Mouse (Mus musculus) embryonic facial prominence, embryonic 13.5 days (tissue): ENCODE data around the gene Ccdc106. TPM values are rescaled to one million over a fixed set of nuclear protein-coding genes. Genes with fewer than 3 reads are reported as not detected.

Experiments
- ATAC-seq: fragments of 200-750 bp; cut with Nextera tagmentation; 2 replicates; pipeline ENCODE4 v1.8.0; 2017; ENCODE audit warnings: low read depth; ENCODE audit not compliant: insufficient number of reproducible peaks, insufficient read depth, low FRiP score, low TSS enrichment
- H3K27ac ChIP-seq: fragments of 300-500 bp; sonication (generic); 2 replicates; pipeline ENCODE4 v1.5.1; 2015; ENCODE audit warnings: moderate library complexity, mild to moderate bottlenecking, inconsistent platforms
- H3K27me3 ChIP-seq: fragments of 300-500 bp; sonication (generic); 2 replicates; pipeline ENCODE4 v1.6.1; 2015; ENCODE audit warnings: mild to moderate bottlenecking, inconsistent platforms
- H3K36me3 ChIP-seq: fragments of 300-500 bp; sonication (generic); 2 replicates; pipeline ENCODE4 v1.6.1; 2015; ENCODE audit warnings: mild to moderate bottlenecking, inconsistent platforms
- H3K4me1 ChIP-seq: fragments of 300-500 bp; sonication (generic); 2 replicates; pipeline ENCODE4 v1.6.1; 2015; ENCODE audit warnings: inconsistent platforms
- H3K4me2 ChIP-seq: fragments of 300-500 bp; sonication (generic); 2 replicates; pipeline ENCODE4 v1.6.1; 2015; ENCODE audit warnings: moderate library complexity, mild to moderate bottlenecking, inconsistent platforms
- H3K4me3 ChIP-seq: fragments of 300-500 bp; sonication (generic); 2 replicates; pipeline ENCODE4 v1.5.1; 2015; ENCODE audit warnings: mild to moderate bottlenecking, inconsistent platforms
- H3K9ac ChIP-seq: fragments of 300-500 bp; sonication (generic); 2 replicates; pipeline ENCODE4 v1.6.1; 2015; ENCODE audit warnings: mild to moderate bottlenecking, inconsistent platforms
- H3K9me3 ChIP-seq: fragments of 300-500 bp; sonication (generic); 2 replicates; pipeline ENCODE4 v1.6.1; 2016; ENCODE audit warnings: inconsistent platforms
- WGBS: fragments of 180-500 bp; shearing (Covaris S2); methylation state at CpG from one replicate; pipeline ENCODE4 v1.1.7; 2015; ENCODE audit warnings: mixed read lengths; 5-methylcytosine and 5-hydroxymethylcytosine counted together
- polyA plus RNA-seq: library from polyadenylated mRNA; unstranded; fragments of >200 nt; fragmentation: Nextera tagmentation; extraction: Ambion mirVana; gene quantifications from 2 replicates; pipeline ENCODE4 v1.2.1, GENCODE M21; 2015

The Ccdc106 gene
- polyA plus RNA-seq, 1 experiment from 2014 or later = 46.1 TPM

DNA sequence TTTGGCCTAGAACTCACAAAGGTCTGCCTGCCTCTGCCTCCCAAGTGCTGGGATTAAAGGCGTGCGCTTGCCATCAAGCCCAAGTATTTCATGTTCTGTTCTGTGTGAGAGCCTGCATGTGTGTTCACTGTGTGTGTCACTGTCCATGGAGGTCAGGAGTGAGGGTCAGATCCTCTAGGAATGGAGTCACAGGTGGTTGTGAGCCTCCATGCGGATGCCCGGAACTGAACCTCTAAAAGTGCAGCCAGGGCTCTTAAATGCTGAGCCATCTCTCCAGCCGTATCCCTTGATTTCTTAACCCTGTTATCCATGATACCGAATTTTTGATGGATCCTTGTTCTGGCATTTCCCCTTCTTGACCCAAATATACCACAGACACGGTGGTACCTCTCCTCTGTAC is 16.7 kb downstream of the Ccdc106 start:
- Histone ChIP-seq H3K4me1 (peaks cover 9% of the 10 kb centered on the region), H3K4me2 (0 out of 2 replicates have a peak overlapping the region, but pooled peaks have one; percentile 60), H3K36me3 (peaks cover 60% of the 10 kb centered on the region), H3K9me3 (peaks cover 21% of the 10 kb centered on the region), H3K9ac (no peak overlapping the region), H3K4me3 (no peak overlapping the region), H3K27me3 (no peaks in the 10 kb centered on the region), H3K27ac (no peak overlapping the region)
- ATAC-seq = no peak
- WGBS = 96% methylated on average over 7 of the region's 7 CpGs

DNA sequence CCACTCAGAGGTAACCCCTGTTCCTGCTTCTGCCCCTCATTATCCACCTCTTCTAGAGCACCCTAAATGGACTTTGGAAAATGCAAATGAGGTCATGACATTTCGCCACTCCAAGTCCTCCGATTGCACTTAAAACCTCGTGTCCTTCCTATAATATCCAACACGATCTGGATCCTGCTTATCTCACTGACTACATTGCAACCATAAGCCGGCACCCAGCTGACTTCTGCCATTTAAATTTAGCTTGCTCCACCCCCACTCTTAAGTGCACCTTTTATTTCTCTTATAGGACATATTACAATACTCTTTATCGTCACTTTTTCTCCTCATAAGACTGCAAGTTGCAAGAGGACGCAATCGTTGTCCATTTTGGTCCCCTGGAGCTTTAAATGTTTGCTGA is 17.1 kb downstream of the Ccdc106 start:
- peaks cover 55% of the 10 kb centered on the region for H3K36me3 ChIP-seq
- H3K4me1 ChIP-seq = peaks cover 9% of the 10 kb centered on the region
- peak overlapping the region; percentile 97 for H3K27ac ChIP-seq
- no peak for ATAC-seq
- peaks cover 18% of the 10 kb centered on the region for H3K9me3 ChIP-seq
- no peak overlapping the region for H3K9ac ChIP-seq
- H3K27me3 ChIP-seq = no peaks in the 10 kb centered on the region
- H3K4me3 ChIP-seq = peak overlapping the region; percentile 61
- 89% methylated on average over 8 of the region's 8 CpGs for WGBS
- H3K4me2 ChIP-seq = peak overlapping the region; percentile 60

DNA sequence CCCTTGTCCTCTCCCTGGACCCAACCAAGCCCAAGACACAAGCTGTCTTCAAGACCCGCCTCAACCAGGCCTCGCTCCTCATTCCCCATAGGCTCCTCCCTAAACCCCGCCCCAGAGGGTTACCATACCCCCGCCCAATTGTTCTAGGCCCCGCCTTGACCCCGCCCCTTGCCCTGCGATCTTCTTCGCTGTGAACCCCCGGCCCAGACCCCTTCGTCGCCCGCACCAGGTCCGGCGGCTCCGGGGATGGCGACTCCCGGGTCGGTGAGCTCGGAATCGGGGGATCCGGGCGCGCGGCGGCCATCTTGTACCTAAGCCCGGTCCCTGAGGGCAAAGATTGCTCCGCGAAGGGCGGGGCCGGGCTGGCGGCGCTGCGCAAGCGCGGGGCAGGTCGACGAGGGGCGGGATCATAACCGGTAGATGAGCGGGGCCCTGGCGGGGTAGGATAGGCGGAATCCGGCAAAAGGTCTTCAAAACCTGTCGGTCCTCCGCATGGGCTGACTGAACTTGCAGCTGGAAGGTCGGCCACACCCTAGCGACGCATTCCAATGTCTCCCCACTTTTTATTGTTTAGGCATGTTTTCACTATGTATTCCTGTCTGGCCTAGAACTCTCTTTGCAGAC is 17.9 kb downstream of the Ccdc106 start, which contains the start of gene Zfp784:
Zfp784 (minus strand) TSS at position 338 of the 624 bp plus-strand sequence.
- peak; percentile 92 for ATAC-seq
- Histone ChIP-seq H3K36me3 (peaks cover 48% of the 10 kb centered on the region), H3K4me1 (peaks cover 9% of the 10 kb centered on the region), H3K27me3 (no peaks in the 10 kb centered on the region), H3K9me3 (peaks cover 14% of the 10 kb centered on the region), H3K4me2 (peak within 1 kb of the TSS; percentile 60), H3K27ac (peak within 1 kb of the TSS; percentile 97), H3K9ac (peak within 1 kb of the TSS; percentile 81), H3K4me3 (peak within 1 kb of the TSS; percentile 61)
- under 1% methylated on average over 48 of the region's 48 CpGs for WGBS

DNA sequence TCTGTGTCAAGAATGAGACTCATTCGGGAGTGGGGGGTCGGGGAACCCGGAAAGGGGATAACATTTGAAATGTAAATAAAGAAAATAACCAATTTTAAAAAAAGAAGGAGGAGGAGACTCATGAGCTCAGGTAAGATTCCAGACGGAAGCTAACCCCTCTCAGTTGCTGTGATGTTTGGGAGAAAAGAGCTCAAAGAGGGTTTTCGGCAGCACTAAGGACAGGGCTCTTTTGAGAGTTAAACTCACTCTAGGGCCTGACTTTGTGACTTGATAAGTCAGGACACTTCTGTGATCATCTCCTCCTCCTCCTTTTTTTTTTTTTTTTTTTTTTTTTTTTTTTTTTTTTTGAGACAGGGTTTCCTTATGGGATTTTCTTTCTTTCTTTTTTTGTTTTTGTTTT is 18.6 kb downstream of the Ccdc106 start:
- peak overlapping the region; percentile 81 for H3K9ac ChIP-seq

DNA sequence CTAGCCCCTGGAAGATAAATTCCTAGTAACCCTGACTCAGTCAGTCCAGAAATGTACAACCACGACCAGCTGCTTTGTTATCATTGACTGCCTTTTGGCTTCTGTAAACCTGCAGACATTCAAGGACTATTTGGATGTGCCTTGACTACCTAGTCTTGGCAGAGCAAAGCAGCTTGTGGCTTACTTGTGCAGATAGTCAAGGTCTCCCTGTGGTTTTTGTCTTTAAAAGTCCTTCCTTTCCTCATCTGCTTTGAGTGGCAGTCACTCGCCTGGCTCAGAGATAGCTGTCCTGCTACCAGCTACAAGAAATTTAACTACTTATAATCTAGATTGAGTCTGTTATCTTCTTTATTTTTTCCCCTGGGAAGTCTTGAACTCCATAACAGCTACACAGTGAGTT is 24.6 kb downstream of the Ccdc106 start:
- Histone ChIP-seq H3K9ac (no peak overlapping the region), H3K4me3 (no peak overlapping the region), H3K27me3 (no peaks in the 10 kb centered on the region), H3K27ac (no peak overlapping the region), H3K9me3 (no peaks in the 10 kb centered on the region), H3K36me3 (peaks cover 10% of the 10 kb centered on the region), H3K4me2 (no peak overlapping the region), H3K4me1 (no peaks in the 10 kb centered on the region)
- WGBS = 76% methylated on average over 2 of the region's 2 CpGs
- no peak for ATAC-seq

More for the DNA sequence above, 18.6 kb downstream of the Ccdc106 start:
- peak overlapping the region; percentile 61 for H3K4me3 ChIP-seq
- no peaks in the 10 kb centered on the region for H3K27me3 ChIP-seq
- peak overlapping the region; percentile 97 for H3K27ac ChIP-seq
- no peak for ATAC-seq
- peak overlapping the region; percentile 60 for H3K4me2 ChIP-seq
- H3K36me3 ChIP-seq = peaks cover 40% of the 10 kb centered on the region
- H3K9me3 ChIP-seq = peaks cover 14% of the 10 kb centered on the region
- WGBS = 37% methylated on average over 5 of the region's 5 CpGs
- peaks cover 9% of the 10 kb centered on the region for H3K4me1 ChIP-seq

DNA sequence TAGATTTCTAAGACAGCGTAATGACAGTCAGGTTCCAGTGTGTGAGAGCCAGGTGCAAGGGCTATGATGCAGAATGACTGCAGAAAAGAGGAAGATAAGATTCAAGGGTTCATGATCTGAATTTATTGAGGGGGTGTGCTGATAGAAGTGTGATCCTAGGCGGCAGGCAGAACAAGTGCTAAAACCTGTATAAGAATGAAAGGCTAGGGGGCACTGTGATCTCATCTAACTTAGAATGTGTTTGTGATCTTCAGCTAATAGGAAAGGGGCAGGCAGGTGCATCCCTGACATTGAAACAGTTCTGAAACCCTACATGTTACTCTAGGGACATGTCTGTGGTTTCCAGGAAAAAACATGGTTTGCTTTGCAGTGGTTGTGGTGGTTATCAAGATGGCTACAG is 25.8 kb downstream of the Ccdc106 start:
- H3K4me3 ChIP-seq = no peak overlapping the region
- ATAC-seq = no peak
- no peaks in the 10 kb centered on the region for H3K9me3 ChIP-seq
- no peak overlapping the region for H3K27ac ChIP-seq
- peaks cover 7% of the 10 kb centered on the region for H3K36me3 ChIP-seq
- 71% methylated on average over 2 of the region's 2 CpGs for WGBS
- no peak overlapping the region for H3K4me2 ChIP-seq
- no peak overlapping the region for H3K9ac ChIP-seq
- H3K4me1 ChIP-seq = peaks cover 8% of the 10 kb centered on the region; the same call in 1 of the 2 replicates
- H3K27me3 ChIP-seq = no peaks in the 10 kb centered on the region

DNA sequence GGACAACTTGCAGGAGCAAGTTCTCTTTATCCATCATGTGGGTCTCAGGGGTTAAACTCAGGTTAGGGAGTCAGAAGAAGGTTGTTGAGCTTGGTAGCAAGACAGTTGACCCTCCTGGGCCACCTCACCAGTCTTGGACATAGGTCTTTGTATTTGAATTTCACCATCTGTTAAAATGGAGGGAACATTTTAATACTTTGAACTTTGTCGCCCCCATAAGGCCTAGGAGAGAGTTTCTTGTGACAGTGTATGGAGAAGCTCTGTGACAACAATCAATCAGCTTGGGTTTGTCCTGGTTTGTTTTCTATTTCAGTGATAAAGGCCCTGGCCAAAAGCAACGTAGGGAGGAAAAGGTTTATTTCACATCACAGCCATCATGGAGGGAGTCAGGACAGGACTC is 27.0 kb downstream of the Ccdc106 start:
- no peak for ATAC-seq
- Histone ChIP-seq H3K36me3 (no peaks in the 10 kb centered on the region), H3K27me3 (peaks cover 6% of the 10 kb centered on the region), H3K9ac (no peak overlapping the region), H3K9me3 (no peaks in the 10 kb centered on the region), H3K4me2 (no peak overlapping the region), H3K4me3 (no peak overlapping the region), H3K27ac (no peak overlapping the region), H3K4me1 (peaks cover 12% of the 10 kb centered on the region)
- WGBS = 35% methylated on average over 2 of the region's 2 CpGs

DNA sequence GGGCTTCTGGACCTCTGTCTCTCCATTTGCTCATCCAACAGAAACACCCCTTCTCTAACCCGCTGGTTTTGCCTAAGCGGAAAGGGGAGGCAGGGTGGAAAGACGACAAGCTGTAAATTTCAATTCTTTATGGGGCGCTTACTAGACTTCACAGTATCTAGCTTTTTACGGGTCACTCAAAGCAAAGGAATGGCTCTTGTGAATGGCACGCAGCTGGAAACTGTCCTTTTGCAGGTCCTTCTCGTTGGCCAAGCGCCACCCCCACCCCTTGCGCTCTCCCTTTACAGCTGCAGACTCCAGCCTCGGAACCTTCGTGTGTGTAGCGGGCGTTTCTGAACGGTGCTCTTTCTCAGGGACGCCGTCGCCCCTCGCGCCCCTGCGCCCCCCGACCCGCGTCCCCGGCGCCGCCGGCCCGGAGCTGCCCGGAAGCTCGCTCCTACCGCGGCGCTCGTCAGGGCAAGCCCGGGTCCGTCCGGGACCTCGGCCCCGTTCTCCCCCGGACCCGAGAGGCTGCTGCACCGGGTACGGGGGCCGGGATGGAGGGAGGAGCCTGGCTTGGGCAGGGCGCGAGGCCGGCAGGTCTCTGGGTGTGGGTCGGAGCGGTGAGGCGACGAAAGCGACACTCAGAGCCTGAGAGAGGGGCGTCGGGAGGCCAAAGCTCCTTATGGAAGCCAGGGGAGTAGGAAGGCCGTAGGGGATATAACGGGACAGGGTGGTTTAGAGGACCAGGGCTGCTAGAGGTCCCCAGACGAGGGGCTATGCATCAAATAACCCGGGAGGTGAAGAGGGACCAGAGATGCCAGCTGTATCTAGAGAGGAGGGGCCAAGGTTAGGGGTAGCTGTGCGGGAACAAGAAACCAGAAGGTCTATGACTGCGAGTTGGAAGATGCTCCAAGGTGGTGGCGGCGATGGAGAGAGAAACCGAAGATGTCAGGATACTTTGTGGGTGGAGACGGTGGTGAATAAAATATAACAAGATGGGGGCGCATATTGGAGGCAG is 31.1 kb downstream of the Ccdc106 start, which contains the start of gene Zfp580:
Zfp580 (plus strand) TSS at position 346 of the 1,000 bp plus-strand sequence.
- Histone ChIP-seq H3K4me3 (peak within 1 kb of the TSS; percentile 77), H3K9me3 (no peaks in the 10 kb centered on the region), H3K4me2 (peak within 1 kb of the TSS; percentile 87), H3K36me3 (no peaks in the 10 kb centered on the region), H3K4me1 (peaks cover 42% of the 10 kb centered on the region), H3K27me3 (peaks cover 45% of the 10 kb centered on the region), H3K27ac (peak within 1 kb of the TSS; percentile 57; the same call in 1 of the 2 replicates), H3K9ac (peak within 1 kb of the TSS; percentile 90)
- ATAC-seq = peak; percentile 62; the same call in 1 of the 2 replicates
- under 1% methylated on average over 65 of the region's 65 CpGs for WGBS

DNA sequence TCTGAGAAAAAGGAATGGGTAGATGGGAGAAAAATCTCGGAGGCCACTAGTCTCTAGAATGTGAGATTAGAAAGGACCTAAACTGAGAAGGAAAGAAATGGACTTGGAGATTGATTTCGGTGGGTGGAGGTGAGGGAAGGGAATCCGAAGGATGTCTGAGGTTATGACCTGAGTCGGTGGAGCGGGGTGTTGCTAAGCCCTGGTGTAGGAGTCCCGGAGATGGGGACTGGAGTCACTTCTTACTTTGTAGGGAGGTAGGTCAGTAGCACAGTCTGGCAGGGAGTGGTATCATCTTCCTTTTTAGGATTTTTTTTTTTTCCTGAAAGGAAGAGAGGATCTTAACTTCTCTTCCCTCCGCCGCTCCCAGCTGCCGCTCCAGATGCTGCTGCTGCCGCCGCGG is 32.1 kb downstream of the Ccdc106 start:
- Histone ChIP-seq H3K9ac (peak overlapping the region; percentile 90), H3K4me1 (peaks cover 45% of the 10 kb centered on the region), H3K9me3 (no peaks in the 10 kb centered on the region), H3K27me3 (peaks cover 46% of the 10 kb centered on the region), H3K4me3 (peak overlapping the region; percentile 77), H3K4me2 (peak overlapping the region; percentile 87), H3K36me3 (no peaks in the 10 kb centered on the region), H3K27ac (no peak overlapping the region)
- ATAC-seq = no peak
- 2% methylated on average over 12 of the region's 12 CpGs for WGBS

DNA sequence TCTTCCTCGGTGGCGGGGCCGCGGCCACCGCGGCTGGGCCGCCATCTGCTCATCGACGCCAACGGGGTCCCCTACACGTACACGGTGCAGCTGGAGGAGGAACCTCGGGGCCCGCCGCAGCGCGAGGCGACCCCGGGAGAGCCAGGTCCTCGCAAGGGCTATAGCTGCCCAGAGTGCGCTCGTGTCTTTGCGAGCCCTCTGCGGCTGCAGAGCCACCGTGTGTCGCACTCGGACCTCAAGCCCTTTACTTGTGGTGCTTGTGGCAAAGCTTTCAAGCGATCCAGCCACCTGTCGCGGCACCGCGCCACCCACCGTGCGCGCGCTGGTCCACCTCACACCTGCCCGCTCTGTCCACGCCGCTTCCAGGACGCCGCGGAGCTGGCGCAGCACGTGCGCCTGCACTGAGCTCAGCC is 32.6 kb downstream of the Ccdc106 start:
- H3K27ac ChIP-seq = no peak overlapping the region
- H3K36me3 ChIP-seq = no peaks in the 10 kb centered on the region
- peak overlapping the region; percentile 87 for H3K4me2 ChIP-seq
- peaks cover 50% of the 10 kb centered on the region for H3K4me1 ChIP-seq
- no peaks in the 10 kb centered on the region for H3K9me3 ChIP-seq
- ATAC-seq = no peak
- 4% methylated on average over 45 of the region's 45 CpGs for WGBS
- peak overlapping the region; percentile 90 for H3K9ac ChIP-seq
- peaks cover 51% of the 10 kb centered on the region for H3K27me3 ChIP-seq
- H3K4me3 ChIP-seq = peak overlapping the region; percentile 77

DNA sequence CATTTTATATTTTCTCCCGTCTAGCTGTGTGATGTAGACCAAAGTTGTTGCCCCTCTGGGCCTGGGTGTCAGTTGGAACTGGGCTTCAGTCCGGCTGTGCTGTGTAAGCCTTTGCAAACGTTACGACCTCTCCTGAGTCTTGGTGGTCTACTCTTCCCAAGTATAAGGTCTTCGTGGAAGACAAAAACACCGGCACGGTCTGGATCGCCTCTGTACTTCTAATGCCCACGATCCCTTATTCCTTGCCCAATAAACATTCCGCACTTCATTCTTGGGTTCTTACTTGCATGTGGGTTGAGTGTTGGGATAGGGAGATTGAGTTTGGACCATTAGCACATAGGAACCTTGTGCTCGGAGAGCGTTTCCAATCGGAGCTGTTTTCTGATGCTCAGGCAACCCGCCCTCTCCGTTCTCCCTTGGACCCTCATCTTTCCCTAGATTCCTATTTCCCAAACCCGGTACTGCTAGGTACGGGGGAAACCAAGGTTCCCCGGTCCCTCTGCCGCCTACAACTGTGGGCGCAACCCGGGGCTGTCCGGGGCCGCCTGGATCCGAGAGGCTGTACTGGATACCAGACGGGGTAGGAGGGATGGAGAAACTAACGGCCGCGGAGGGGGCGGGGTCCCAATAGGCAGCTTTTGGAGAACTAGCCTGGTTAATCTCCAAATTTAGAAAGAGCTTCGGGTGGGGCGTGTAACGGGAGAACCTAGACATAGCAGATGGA is 33.3 kb downstream of the Ccdc106 start:
- Histone ChIP-seq H3K9me3 (no peaks in the 10 kb centered on the region), H3K27ac (no peak overlapping the region), H3K9ac (peak overlapping the region; percentile 90), H3K4me2 (peak overlapping the region; percentile 87), H3K4me1 (peaks cover 54% of the 10 kb centered on the region), H3K4me3 (peak overlapping the region; percentile 77), H3K27me3 (peaks cover 53% of the 10 kb centered on the region), H3K36me3 (no peaks in the 10 kb centered on the region)
- WGBS = 7% methylated on average over 32 of the region's 32 CpGs
- ATAC-seq = no peak
